Mouse (Mus musculus): Measurements from ENCODE around the gene Ankrd33b.

Ankrd33b gene

DNA sequence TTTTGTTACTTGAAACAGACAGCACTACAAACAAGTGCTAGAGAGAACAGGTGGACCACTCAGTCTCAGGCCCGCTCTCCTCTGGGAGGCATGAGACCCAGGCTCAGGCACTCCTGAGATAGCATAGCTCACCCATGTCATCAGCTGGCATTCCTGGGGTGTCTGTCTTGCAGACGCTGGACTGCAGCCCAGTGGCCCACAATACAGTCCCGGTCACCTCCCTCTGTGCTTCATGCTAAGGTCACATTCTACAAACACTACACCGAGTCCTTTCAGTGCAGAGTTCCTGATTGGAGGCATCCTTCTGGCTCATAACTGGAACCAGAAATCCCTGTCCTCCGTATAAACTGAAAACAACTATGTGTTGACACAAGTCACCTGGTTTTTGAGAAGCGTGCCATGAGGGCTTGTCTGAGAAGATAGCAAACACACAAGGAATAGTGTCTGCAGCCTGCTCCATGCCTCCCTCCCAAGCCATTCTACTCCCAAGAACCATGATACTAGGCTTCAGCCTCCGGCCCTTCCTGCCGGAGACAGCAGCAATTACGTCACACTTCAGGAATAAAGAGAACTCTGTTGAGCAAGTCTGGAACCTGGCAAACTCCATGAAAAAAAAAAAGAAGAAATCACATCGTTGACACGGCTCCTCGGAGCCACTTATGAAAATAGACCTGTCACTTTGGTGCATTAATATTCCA lies 65.1 kb downstream of the Ankrd33b start:
- no peak for DNase-seq (ENCODE audit: low spot score)

GRCm38 (mm10) chr15:31299258-31299917 lies 68.1 kb downstream of the Ankrd33b start:
- DNase-seq (ENCODE audit: low spot score): no peak

DNA sequence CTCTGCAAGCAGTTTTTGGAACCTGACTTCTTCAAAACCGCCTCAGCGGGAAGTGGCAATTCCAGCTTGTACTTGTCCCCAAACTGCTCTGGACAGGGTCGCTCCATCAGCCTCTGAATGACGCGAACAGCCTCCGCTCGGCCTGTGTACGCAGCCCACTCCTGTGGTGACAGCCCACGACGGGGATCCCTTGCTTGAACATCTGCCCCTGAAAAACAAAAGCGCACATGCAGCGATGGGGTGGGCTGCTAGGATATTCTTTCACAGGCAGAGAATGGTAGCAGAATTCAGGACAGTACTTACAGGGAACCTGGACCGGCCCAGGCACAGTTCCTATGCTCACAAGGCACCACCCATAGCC lies 69.8 kb downstream of the Ankrd33b start:
- DNase-seq (ENCODE audit: low spot score): no peak

GRCm38 (mm10) chr15:31296882-31297776 lies 70.4 kb downstream of the Ankrd33b start:
- no peak for DNase-seq (ENCODE audit: low spot score)

GRCm38 (mm10) chr15:31294311-31294710 lies 73.2 kb downstream of the Ankrd33b start:
- DNase-seq (ENCODE audit: low spot score): no peak

DNA sequence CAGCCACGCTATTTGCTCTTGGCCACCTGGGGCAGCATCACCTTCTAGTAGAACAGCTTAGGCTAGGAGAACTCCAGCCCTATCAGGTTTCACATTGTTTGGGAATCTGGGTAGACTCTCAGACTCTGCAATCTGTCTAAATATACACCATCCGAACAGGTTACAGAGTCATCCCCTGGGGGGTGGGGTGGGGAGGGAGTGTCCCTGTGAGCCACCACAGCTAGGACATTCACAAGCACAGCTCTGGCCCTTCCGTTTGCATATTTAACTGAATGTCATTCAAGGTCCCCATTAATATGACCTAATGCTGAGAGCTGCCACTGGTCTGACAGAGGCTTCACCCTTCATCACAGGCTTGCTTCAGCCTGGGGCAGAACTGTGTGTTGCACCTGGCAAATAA lies 74.9 kb downstream of the Ankrd33b start:
- DNase-seq (ENCODE audit: low spot score): no peak

DNA sequence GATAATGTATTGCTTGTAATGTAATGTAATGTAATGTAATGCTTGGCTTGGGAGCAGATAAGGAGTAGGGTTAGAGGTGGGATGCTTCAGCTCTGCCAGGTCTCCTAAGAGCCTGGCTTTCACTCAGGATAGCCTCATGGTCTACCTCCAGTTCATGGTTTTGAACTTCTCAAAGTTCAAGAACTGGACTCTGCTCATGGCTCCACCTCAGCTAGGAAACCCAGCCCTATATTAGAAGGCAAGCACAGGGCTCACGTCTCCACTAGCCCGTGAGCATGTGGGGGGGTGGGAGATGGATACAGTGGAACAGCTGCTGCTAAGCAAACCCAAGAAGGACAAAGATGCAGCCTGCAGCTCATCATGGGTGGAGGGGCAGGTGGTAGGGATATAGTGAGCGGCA lies 81.8 kb downstream of the Ankrd33b start:
- DNase-seq (ENCODE audit: low spot score): no peak

GRCm38 (mm10) chr15:31284922-31285631 lies 82.4 kb downstream of the Ankrd33b start:
- DNase-seq (ENCODE audit: low spot score): no peak

GRCm38 (mm10) chr15:31284142-31284541 lies 83.4 kb downstream of the Ankrd33b start:
- DNase-seq (ENCODE audit: low spot score): no peak

DNA sequence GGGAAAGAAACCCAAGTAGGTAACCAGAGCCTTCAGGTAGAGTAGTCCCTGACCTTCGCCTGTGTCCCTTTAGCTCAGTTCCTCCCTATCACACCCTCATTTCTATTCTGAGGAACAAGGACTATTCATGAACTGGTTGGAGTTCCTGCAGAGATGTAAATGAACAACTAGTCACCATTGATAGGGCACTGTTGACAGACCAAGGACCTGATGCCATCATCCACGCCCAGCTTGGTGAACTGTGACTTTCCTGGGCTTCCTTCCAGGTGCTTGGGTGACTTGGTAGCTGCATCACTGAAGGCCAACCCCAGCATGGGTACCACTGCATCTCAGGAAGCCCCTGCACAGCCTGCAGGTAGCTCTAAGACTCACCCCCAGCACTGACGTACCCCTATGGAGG lies 85.2 kb downstream of the Ankrd33b start:
- no peak for DNase-seq (ENCODE audit: low spot score)

GRCm38 (mm10) chr15:31281830-31282229 lies 85.7 kb downstream of the Ankrd33b start:
- no peak for DNase-seq (ENCODE audit: low spot score)

GRCm38 (mm10) chr15:31280683-31281082 lies 86.8 kb downstream of the Ankrd33b start:
- DNase-seq (ENCODE audit: low spot score): no peak

GRCm38 (mm10) chr15:31280059-31280458 lies 87.5 kb downstream of the Ankrd33b start:
- no peak for DNase-seq (ENCODE audit: low spot score)

- no peak for DNase-seq (ENCODE audit: low spot score)
Measured at GRCm38 (mm10) chr15:31279577-31280004, 87.9 kb downstream of the Ankrd33b start.

DNA sequence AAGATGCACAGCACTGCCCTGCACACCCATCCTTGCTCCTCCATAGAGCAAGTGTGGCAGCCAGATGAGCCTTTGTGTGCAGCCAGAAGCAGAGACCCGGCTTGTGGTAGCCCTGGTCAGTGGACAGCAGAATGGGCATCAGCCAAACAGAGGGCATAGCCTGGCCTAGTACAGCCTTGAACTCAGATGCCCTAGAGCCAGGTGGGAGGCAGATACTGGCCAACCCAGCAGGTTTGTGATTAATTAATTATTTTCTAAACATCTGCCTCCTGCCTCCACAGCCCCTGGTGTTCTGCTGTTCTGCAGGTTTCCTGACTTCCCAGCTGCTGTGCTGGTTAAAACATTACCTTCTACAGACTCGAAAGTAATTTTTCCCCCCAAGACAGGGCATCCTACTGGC lies 88.4 kb downstream of the Ankrd33b start:
- DNase-seq (ENCODE audit: low spot score): no peak

GRCm38 (mm10) chr15:31278090-31278489 lies 89.4 kb downstream of the Ankrd33b start:
- no peak for DNase-seq (ENCODE audit: low spot score)

GRCm38 (mm10) chr15:31273509-31273908 lies 94.0 kb downstream of the Ankrd33b start:
- DNase-seq (ENCODE audit: low spot score): no peak

GRCm38 (mm10) chr15:31272695-31273094 lies 94.8 kb downstream of the Ankrd33b start:
- no peak for DNase-seq (ENCODE audit: low spot score)

DNA sequence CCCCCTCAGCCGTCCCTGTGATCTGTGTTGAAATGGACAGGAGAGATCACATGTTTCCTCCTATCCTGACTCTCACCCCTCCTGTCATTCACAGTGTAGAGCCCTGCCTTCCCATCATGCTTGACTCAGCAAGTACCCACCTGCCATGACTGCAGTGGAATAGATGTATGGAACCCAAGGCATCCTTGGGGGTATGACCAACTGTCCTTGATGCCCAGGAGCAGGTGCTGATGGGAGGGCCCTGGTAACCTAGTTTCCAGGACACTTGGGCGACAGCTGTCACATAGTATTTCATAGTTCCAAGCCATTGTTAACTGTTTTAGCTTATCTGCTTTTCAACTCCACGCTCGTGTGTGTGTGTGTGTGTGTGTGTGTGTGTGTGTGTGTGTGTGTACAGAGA lies 98.0 kb downstream of the Ankrd33b start:
- DNase-seq (ENCODE audit: low spot score): no peak

DNA sequence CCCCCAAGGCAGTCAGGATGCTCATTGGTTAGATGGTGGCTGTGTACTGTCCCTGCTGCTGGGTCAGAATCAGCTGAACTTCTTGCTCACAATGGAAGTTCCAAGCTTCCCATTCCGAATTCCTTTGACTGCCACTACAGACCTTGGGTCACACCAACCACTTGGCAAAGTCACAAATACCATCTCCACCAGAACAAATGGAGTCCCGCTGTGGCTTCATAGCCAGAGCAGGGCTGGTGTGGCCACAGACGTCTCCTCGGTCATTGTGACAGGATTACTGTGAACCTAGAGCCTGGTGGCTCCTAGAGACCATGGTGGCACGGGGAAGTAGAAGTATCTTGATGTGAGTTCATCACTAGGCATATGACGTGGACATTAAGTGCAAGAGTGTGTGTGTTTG lies 99.4 kb downstream of the Ankrd33b start:
- no peak for DNase-seq (ENCODE audit: low spot score)

DNA sequence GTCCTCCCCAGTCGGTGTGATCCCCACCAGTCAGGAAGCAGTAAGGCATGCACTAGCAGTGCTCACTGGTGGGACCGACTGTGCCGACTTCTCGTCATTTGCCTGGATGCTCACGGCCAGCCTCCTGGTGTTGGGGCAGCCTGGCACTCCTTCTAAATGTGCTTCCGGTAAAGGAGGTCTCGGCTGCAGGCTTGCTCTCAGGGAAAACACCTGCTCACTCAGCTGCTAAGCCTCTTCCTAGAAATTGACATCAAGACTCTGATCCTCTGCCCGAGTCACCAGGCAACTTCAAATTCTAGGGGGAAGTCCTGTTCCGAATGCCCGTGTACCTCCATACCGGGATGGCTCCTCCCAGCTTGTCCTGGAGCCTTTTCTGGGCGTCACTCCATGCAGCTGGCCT lies 101.7 kb downstream of the Ankrd33b start:
- DNase-seq (ENCODE audit: low spot score): no peak

GRCm38 (mm10) chr15:31265404-31265803 lies 102.1 kb downstream of the Ankrd33b start:
- no peak for DNase-seq (ENCODE audit: low spot score)
